Mouse (Mus musculus) C2C12 (cell line): ENCODE data around the gene Arpc1b. TPM values are rescaled to one million over a fixed set of nuclear protein-coding genes. Genes with fewer than 3 reads are reported as not detected.
"Not testable (repeated sequence)": the region's sequence is repeated elsewhere in the genome, so short reads cannot be mapped to it uniquely, and the experiment has no call there.

Experiments
- H3K27me3 ChIP-seq: one replicate; pipeline ENCODE4 v1.6.1; 2011; ENCODE audit not compliant: control insufficient read depth, insufficient read depth, insufficient read length
- H3K36me3 ChIP-seq: one replicate; pipeline ENCODE4 v1.6.1; 2011; ENCODE audit not compliant: control insufficient read depth, insufficient read depth
- H3K4me3 ChIP-seq: one replicate; pipeline ENCODE4 v1.5.1; 2011; ENCODE audit warnings: mild to moderate bottlenecking, control low read depth; ENCODE audit not compliant: poor library complexity, insufficient read depth, severe bottlenecking
- H3K79me2 ChIP-seq: one replicate; pipeline ENCODE4 v1.6.1; 2011; ENCODE audit not compliant: control insufficient read depth, insufficient read depth
- H3K79me3 ChIP-seq: one replicate; pipeline ENCODE4 v1.6.1; 2011; ENCODE audit warnings: low read depth, control low read depth
- H3ac ChIP-seq: one replicate; pipeline ENCODE3; 2011; ENCODE audit warnings: low read depth; ENCODE audit not compliant: control insufficient read depth, insufficient read length
- CEBPB ChIP-seq: IDR thresholded peaks from one replicate; pipeline ENCODE4 v1.6.1; 2011; ENCODE audit warnings: low read depth, mild to moderate bottlenecking, control low read depth, moderate library complexity
- CTCF ChIP-seq: IDR thresholded peaks from one replicate; pipeline ENCODE4 v1.5.1; 2011; ENCODE audit not compliant: control insufficient read depth, insufficient read depth, insufficient read length
- FOSL1 ChIP-seq: IDR thresholded peaks from one replicate; pipeline ENCODE4 v1.8.0; 2011; ENCODE audit warnings: mild to moderate bottlenecking, low read length; ENCODE audit not compliant: poor library complexity, insufficient read depth, severe bottlenecking
- MAX ChIP-seq: IDR thresholded peaks from one replicate; pipeline ENCODE4 v1.6.1; 2011; ENCODE audit warnings: mild to moderate bottlenecking, control low read depth
- MYOD1 ChIP-seq: IDR thresholded peaks from one replicate; pipeline ENCODE4 v1.6.1; 2011; ENCODE audit warnings: low read depth; ENCODE audit not compliant: control insufficient read depth, insufficient read length
- MYOG ChIP-seq: IDR thresholded peaks from one replicate; pipeline ENCODE4 v1.6.1; 2011; ENCODE audit not compliant: control insufficient read depth, insufficient read length; ENCODE audit errors: extremely low read depth
- USF1 ChIP-seq: IDR thresholded peaks from one replicate; pipeline ENCODE4 v1.6.1; 2011; ENCODE audit warnings: low read depth, mild to moderate bottlenecking, control low read depth, moderate library complexity
- polyA plus RNA-seq: library from polyadenylated mRNA; unstranded; fragments of >200 nt; fragmentation: generic; extraction: Trizol; gene quantifications from one replicate; pipeline ENCODE4 v1.2.1, GENCODE M21; 2012; ENCODE audit warnings: missing spikeins

Gene Arpc1b
- polyA plus RNA-seq, 1 experiment, result 741 TPM

DNA sequence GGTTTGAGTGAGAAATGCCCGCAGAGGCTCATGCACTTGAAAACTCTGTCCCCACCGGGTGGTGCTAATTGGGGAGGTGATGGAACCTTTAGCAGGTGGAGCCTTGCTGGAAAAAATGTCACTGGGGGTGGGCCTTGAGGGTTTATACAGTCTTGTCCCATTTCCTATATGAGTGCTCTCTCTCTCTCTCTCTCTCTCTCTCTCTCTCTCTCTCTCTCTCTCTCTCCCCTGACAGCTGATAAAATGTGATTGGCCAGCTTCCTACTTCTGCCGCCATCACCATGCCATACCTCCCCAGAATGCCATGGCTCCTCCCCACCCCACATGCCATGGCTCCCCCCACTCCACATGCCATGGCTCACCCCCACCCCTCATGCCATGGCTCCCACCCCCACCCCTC, 38.9 kb upstream of the Arpc1b start:
- H3K79me2 ChIP-seq, result no peaks in the 10 kb centered on the region
- no peaks in the 10 kb centered on the region for H3K79me3 ChIP-seq
- peaks cover 21% of the 10 kb centered on the region for H3K27me3 ChIP-seq
- TF ChIP-seq CTCF, result no peak
- no peak for TF ChIP-seq CEBPB
- no peak overlapping the region for H3K4me3 ChIP-seq
- no peak overlapping the region for H3ac ChIP-seq
- no peaks in the 10 kb centered on the region for H3K36me3 ChIP-seq

DNA sequence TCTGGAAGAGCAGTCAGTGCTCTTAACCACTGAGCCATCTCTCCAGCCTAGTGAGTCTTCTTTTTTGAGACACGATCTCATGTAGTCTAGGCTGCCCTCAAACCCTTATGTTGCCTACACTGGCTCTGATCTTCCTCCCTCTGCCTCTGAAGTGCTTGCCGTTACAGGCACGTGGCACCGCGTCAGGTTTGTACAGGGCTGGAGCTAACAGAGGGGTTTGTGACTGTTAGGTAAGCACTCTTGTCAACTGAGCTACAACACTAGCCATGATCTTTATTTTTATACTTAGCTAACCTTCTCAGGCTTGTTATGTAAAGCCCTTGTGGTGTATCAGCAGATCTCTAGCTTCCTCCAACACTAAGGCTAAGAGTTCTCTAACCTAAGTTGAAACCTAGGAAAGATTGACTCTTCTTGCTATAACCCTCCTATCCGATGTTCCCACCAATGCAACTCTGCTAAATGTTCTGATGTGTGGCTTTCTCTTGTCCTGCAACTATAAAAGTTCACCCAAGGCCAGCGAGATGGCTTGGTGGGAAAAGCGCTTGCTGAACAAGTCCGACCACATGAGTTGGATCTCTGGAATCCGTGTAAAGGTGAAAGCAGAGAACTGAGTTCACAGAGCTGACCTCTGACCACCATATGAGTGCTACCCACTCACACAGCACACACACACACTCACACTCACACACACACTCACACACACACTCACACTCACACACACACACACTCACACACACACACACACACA, 32.0 kb upstream of the Arpc1b start:
- H3K27me3 ChIP-seq, result peaks cover 15% of the 10 kb centered on the region
- no peaks in the 10 kb centered on the region for H3K36me3 ChIP-seq
- no peak overlapping the region for H3ac ChIP-seq
- peaks cover 33% of the 10 kb centered on the region for H3K79me2 ChIP-seq
- H3K79me3 ChIP-seq, result peaks cover 28% of the 10 kb centered on the region
- H3K4me3 ChIP-seq, result no peak overlapping the region
- no peak for TF ChIP-seq MAX
- TF ChIP-seq MYOG, result no peak
- no peak for TF ChIP-seq FOSL1
- TF ChIP-seq CTCF, result no peak
- no peak for TF ChIP-seq MYOD1
- TF ChIP-seq USF1, result no peak
- TF ChIP-seq CEBPB, result no peak

DNA sequence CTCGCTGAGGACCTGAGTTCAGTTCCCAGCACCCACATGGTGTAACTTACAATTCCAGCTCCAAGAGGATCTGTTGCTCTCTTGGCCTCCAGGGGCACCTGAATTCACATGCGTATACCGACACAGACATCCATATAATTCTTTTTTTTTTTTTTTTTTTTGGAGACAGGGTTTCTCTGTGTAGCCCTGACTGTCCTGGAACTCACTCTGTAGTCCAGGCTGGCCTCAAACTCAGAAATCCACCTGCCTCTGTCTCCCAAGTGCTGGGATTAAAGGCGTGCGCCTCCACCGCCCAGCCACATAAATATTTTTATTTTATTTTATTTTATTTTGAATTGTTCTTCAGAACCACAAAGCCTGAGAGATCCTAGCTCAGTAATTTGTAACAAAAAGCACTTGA, 30.8 kb upstream of the Arpc1b start:
- not testable (repeated sequence) for H3K36me3 ChIP-seq, H3K4me3 ChIP-seq
- Histone ChIP-seq H3ac (peak overlapping the region; percentile 67), H3K79me3 (peaks cover 37% of the 10 kb centered on the region), H3K27me3 (peaks cover 12% of the 10 kb centered on the region), H3K79me2 (peaks cover 45% of the 10 kb centered on the region)

DNA sequence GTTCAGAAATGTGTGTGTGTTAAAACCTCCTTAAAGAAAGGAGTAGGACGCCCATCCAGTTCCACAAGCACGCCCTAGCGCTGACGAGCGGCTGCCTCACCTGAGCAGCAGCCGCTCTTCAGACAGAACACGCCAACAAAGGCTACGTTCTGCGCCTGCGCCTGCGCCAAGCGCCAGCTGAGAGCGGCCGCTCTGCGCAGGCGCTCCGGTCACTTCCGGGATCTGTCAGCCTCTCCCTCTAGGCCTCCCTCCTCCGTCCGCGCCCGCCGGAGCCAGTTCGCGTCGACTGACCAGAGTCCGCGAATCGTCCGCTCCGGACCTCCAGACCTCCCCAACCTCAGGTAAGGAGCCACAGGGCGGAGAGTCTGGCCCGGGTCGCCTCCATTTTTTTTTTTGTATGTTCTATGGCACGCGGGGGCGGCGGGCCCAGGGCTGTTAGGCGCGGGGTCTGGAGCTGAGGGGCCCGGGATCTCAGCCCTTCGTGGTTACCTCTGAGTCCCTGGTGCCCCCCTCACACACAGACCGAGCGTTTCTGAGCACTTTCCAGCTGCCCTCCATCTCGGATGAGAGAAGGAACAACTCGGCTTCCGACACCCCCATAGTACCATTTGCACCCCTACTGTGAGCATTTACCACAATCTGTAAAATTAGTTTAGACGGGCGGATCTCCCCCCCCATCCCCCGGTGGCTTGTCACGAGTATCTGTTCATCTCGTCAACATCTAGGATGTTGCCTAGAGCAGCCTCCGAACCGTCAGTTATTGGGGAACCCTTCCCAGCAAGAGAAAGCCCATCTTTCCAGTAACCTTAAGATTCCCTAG, 30.2 kb upstream of the Arpc1b start, which contains the start of the genes Arpc1a and Kpna7:
Gene Arpc1a (plus strand): TSS at position 199 of the 820 bp plus-strand sequence.
Gene Kpna7 (minus strand): TSS at position 399 of the 820 bp plus-strand sequence.
- Histone ChIP-seq H3K4me3 (peak within 1 kb of the TSS; percentile 55), H3K36me3 (peaks cover 6% of the 10 kb centered on the region), H3K79me3 (peaks cover 43% of the 10 kb centered on the region), H3K79me2 (peaks cover 51% of the 10 kb centered on the region), H3ac (peak within 1 kb of the TSS; percentile 75), H3K27me3 (peaks cover 5% of the 10 kb centered on the region)
- no peak for TF ChIP-seq MYOG
- no peak for TF ChIP-seq USF1
- no peak for TF ChIP-seq CTCF
- TF ChIP-seq MYOD1, result no peak
- no peak for TF ChIP-seq FOSL1
- TF ChIP-seq CEBPB, result no peak
- TF ChIP-seq MAX, result no peak

DNA sequence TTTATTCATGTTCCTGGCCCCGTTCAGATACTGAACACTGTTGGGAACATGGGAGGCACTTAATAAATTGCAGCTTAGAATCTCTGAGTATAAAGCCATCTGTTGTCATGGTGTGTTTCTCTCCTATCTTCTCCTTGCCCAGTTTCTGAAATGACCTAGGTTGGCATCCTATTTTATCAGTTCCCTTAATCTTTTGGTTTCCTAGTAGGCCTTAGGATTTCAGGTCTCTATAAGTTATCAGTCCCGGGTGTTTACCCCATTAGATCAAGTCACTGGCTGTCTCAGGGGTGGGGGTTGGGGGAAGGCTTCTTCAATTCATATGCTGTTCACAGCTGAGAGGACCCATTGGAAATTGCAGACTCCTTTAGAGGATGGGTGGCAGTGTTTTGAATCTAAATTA, 29.2 kb upstream of the Arpc1b start:
- TF ChIP-seq CTCF (no peak), CEBPB (no peak), MYOG (no peak), USF1 (no peak), FOSL1 (no peak), MYOD1 (no peak), MAX (no peak)
- peaks cover 46% of the 10 kb centered on the region for H3K79me3 ChIP-seq
- no peaks in the 10 kb centered on the region for H3K27me3 ChIP-seq
- H3K4me3 ChIP-seq, result peak overlapping the region; percentile 55
- H3K36me3 ChIP-seq, result peaks cover 7% of the 10 kb centered on the region
- peaks cover 61% of the 10 kb centered on the region for H3K79me2 ChIP-seq
- no peak overlapping the region for H3ac ChIP-seq
